Mouse (Mus musculus) embryonic facial prominence, embryonic 12.5 days (tissue): ENCODE measurements around the gene Nr6a1. TPM values are rescaled to one million over a fixed set of nuclear protein-coding genes. Genes with fewer than 3 reads are reported as not detected.

Experiments
- ATAC-seq: fragments of 200-750 bp; cut with Nextera tagmentation; 2 replicates; pipeline ENCODE4 v1.8.0; 2017; ENCODE audit not compliant: insufficient number of reproducible peaks, insufficient read depth, low FRiP score, low TSS enrichment
- H3K27ac ChIP-seq: fragments of 300-500 bp; sonication (generic); 2 replicates; pipeline ENCODE4 v1.5.1; 2016; ENCODE audit warnings: mild to moderate bottlenecking
- H3K27me3 ChIP-seq: fragments of 300-500 bp; sonication (generic); 2 replicates; pipeline ENCODE4 v1.6.1; 2016; ENCODE audit warnings: mild to moderate bottlenecking, moderate library complexity
- H3K36me3 ChIP-seq: fragments of 300-500 bp; sonication (generic); 2 replicates; pipeline ENCODE4 v1.6.1; 2016; ENCODE audit warnings: mild to moderate bottlenecking
- H3K4me1 ChIP-seq: fragments of 300-500 bp; sonication (generic); 2 replicates; pipeline ENCODE4 v1.6.1; 2016
- H3K4me2 ChIP-seq: fragments of 300-500 bp; sonication (generic); replicated peaks from 2 replicates; pipeline ENCODE4 v1.6.1; 2016; ENCODE audit warnings: mild to moderate bottlenecking, moderate library complexity
- H3K4me3 ChIP-seq: fragments of 300-500 bp; sonication (generic); 2 replicates; pipeline ENCODE4 v1.5.1; 2016; ENCODE audit warnings: mild to moderate bottlenecking
- H3K9ac ChIP-seq: fragments of 300-500 bp; sonication (generic); 2 replicates; pipeline ENCODE4 v1.6.1; 2016; ENCODE audit warnings: mild to moderate bottlenecking, moderate library complexity
- H3K9me3 ChIP-seq: fragments of 300-500 bp; sonication (generic); 2 replicates; pipeline ENCODE4 v1.6.1; 2016; ENCODE audit warnings: mild to moderate bottlenecking, moderate library complexity
- WGBS: fragments of 180-500 bp; shearing (Covaris S2); methylation state at CpG from one replicate; pipeline ENCODE4 v1.1.7; 2016; 5-methylcytosine and 5-hydroxymethylcytosine counted together
- polyA plus RNA-seq: library from polyadenylated mRNA; unstranded; fragments of >200 nt; fragmentation: Nextera tagmentation; extraction: Ambion mirVana; gene quantifications from 2 replicates; pipeline ENCODE4 v1.2.1, GENCODE M21; 2016

Nr6a1 gene
- polyA plus RNA-seq, 1 experiment from 2014 or later, result 2.0 TPM

DNA sequence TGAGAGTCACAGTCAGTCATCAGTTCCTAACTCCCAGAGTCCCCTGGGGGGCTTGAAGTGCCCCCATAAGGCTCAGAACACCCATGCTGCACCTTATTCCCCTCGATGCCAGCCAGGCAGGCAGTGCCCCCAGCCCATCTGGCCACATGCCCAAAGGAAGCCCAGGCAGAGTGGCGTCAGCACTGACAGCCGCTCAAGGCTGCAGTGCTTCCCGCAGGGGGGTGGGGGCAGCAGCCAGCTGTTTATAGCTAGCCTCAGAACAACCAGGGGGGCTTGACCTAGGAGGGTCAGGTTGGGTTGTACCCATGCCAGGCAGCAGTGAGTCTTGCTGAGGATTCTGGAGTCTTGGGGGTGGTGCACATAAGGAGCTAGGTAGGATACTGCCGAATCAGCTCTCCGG, 220.8 kb downstream of the Nr6a1 start:
- ATAC-seq, result no peak

DNA sequence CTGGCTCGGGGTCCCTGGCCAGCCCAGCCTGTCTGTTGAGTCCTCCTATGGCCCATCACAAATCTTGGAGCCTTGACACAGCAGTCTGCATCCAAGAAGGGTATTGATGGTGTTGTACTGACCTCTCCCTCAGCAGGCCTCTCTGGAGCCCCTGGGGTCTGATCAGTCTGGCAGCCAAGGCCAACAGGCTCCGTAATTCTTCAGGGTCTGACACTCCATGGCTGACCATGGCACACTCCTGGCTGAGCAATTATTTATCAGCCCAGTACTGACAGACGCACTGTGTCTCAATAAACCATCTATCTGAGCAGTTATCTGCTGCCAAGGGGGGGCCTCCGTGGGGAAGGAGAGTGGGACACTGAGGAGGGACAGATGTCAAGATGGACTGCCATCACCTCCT, 222.5 kb downstream of the Nr6a1 start:
- H3K36me3 ChIP-seq, result no peaks in the 10 kb centered on the region
- no peak for ATAC-seq
- H3K4me1 ChIP-seq, result peaks cover under 1% of the 10 kb centered on the region; the same call in 1 of the 2 replicates
- WGBS, result 81% methylated on average over 4 of the region's 4 CpGs
- no peak overlapping the region for H3K4me3 ChIP-seq
- H3K9me3 ChIP-seq, result no peaks in the 10 kb centered on the region
- no peak overlapping the region for H3K9ac ChIP-seq
- H3K27me3 ChIP-seq, result peaks cover 67% of the 10 kb centered on the region
- H3K4me2 ChIP-seq, result no peak overlapping the region
- no peak overlapping the region for H3K27ac ChIP-seq

More for the DNA sequence above, 220.8 kb downstream of the Nr6a1 start:
- no peak overlapping the region for H3K27ac ChIP-seq
- no peaks in the 10 kb centered on the region for H3K36me3 ChIP-seq
- no peak overlapping the region for H3K4me3 ChIP-seq
- no peak overlapping the region for H3K9ac ChIP-seq
- no peak overlapping the region for H3K4me2 ChIP-seq
- WGBS, result 37% methylated on average over 6 of the region's 6 CpGs
- peaks cover 11% of the 10 kb centered on the region for H3K4me1 ChIP-seq
- no peaks in the 10 kb centered on the region for H3K9me3 ChIP-seq
- H3K27me3 ChIP-seq, result peaks cover 69% of the 10 kb centered on the region

DNA sequence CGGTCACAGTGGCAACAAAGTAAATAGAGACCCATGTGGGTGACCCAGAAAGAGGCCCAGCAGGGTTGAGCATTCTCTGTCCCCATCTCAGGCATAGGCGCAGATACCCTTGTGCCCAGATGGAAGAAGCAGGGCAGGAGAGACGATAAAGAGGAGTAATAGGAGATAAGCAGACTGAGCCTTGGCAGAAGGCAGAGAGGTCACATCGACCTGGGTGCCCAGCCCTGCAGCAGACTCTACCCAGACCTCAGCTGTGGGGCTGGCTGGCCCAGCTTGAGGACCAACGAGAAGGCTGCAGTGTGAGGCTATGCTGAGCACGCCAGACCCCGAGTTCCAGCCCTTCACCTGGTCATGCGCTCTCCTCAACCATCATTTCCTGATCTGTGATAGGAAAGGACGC, 223.2 kb downstream of the Nr6a1 start:
- no peak overlapping the region for H3K9ac ChIP-seq
- WGBS, result 84% methylated on average over 9 of the region's 9 CpGs
- H3K4me2 ChIP-seq, result no peak overlapping the region
- H3K9me3 ChIP-seq, result no peaks in the 10 kb centered on the region
- ATAC-seq, result no peak
- H3K4me3 ChIP-seq, result no peak overlapping the region
- H3K4me1 ChIP-seq, result no peaks in the 10 kb centered on the region
- no peak overlapping the region for H3K27ac ChIP-seq
- no peaks in the 10 kb centered on the region for H3K36me3 ChIP-seq
- H3K27me3 ChIP-seq, result peaks cover 61% of the 10 kb centered on the region

DNA sequence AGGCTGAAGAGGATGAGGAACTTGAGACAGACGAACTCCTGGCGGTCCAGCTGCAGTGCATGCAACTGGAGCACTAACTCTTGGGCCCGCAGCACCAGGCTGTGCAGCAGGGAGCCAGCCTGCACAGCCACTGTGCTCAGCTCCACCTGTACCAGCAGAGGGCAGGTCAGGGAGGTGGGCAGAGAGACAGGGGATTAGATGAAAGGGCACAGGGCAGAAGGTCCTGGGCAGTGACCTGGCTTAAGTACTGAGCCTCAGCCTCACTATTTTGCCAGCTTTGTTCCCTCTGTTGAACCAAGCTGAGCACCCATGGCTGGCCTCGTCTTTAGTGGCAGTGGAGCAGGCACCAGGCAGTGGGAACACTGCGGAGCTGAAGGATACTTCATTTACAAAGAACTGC, 227.3 kb downstream of the Nr6a1 start:
- Histone ChIP-seq H3K4me3 (no peak overlapping the region), H3K27ac (no peak overlapping the region), H3K9me3 (no peaks in the 10 kb centered on the region), H3K4me1 (no peaks in the 10 kb centered on the region), H3K4me2 (no peak overlapping the region), H3K36me3 (no peaks in the 10 kb centered on the region), H3K27me3 (peaks cover 60% of the 10 kb centered on the region), H3K9ac (no peak overlapping the region)
- 57% methylated on average over 5 of the region's 5 CpGs for WGBS
- no peak for ATAC-seq

DNA sequence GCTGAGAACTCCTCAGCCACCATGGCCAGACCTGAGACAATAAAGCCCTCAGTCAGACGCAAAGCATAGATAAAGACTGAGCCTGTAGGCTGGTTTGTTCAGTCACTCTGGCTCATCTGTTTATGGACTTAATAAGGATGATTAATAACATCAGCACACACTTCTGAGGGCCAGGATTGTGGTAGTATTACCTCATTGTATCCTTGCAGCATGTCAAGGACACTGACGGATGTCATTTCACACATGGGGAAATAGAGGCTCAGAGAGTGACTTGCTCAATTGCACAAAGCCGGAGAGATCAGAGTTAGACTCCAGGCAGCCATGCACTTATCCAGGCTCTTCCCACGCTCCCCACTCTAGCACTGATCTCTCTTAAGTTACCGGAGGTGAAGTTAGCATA, 228.9 kb downstream of the Nr6a1 start:
- Histone ChIP-seq H3K9me3 (no peaks in the 10 kb centered on the region), H3K4me1 (no peaks in the 10 kb centered on the region), H3K9ac (no peak overlapping the region), H3K4me3 (no peak overlapping the region), H3K27ac (no peak overlapping the region), H3K4me2 (no peak overlapping the region), H3K36me3 (no peaks in the 10 kb centered on the region), H3K27me3 (peaks cover 56% of the 10 kb centered on the region)
- 89% methylated on average over 5 of the region's 5 CpGs for WGBS
- ATAC-seq, result no peak

DNA sequence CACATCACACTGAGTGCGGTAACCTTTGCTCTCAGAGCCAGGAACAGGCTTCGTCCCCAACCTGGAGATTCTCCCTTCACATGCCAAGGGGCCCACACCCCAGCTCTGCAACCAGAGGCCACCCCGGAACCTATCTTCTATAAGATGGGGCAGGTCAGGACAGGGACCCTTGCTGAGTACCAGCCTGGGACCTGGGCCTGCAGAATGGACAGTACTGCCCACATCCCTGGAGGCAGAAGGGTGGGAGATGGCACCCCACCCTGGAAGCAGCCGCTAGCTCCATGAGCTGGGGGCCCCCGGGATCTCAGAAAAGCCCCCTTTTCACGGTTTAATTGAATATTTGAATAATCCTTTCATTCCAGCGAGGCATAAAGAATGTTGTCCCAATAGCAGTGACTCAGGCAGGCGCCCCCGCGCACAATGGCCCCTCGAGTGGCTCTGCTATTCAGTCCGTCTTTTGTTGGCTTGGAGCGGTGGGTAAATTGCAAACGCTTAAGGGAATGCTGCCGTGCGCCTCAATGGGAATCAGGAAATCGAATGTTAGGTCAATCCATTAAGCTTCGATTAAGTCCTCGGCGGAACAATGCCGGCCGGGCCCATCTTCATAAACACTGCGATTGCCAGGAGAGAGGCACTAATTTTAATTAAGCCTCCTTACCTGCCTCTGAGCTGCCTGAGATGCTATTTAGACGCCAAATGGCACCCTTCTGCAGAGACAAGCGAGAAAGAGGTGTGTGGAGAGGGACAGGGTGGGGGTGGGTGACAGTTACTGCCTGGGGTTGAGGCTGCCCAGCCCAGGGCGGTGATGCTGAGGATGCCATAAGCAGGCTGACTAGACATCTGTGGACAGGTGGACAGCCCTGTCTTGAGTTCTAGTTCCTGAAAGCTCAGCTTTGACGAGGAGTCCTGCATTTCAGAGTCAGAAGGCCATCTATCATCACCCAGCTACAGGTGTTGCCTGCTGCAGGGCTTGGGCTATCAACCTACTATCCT, 230.1 kb downstream of the Nr6a1 start:
- H3K4me3 ChIP-seq, result no peak overlapping the region
- H3K27ac ChIP-seq, result no peak overlapping the region
- no peak overlapping the region for H3K4me2 ChIP-seq
- no peaks in the 10 kb centered on the region for H3K4me1 ChIP-seq
- no peaks in the 10 kb centered on the region for H3K9me3 ChIP-seq
- H3K9ac ChIP-seq, result no peak overlapping the region
- peaks cover 56% of the 10 kb centered on the region for H3K27me3 ChIP-seq
- no peak; the same call in 1 of the 2 replicates for ATAC-seq
- no peaks in the 10 kb centered on the region for H3K36me3 ChIP-seq
- 37% methylated on average over 27 of the region's 27 CpGs for WGBS

DNA sequence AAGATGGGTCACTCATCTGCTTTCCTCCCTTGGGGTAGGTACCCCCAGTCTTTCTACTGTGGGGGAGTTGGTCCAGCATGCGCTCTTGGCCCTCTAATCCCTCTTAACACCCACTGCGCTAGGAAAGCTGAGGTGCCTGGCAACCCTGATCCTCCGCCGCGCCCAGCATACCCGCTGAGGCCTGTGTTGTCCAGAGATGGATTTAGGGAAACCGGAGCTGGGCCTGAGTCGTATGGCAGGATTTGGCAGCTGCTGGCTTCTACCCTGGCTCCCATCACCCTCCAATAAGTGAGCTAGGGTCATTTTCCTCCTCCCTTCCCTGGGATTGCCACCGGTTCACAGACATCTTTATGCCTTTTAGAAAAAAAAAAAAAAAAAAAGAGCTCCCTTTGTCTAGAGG, 231.7 kb downstream of the Nr6a1 start:
- no peak overlapping the region for H3K4me2 ChIP-seq
- H3K9me3 ChIP-seq, result no peaks in the 10 kb centered on the region
- H3K36me3 ChIP-seq, result no peaks in the 10 kb centered on the region
- ATAC-seq, result no peak
- H3K27ac ChIP-seq, result no peak overlapping the region
- H3K27me3 ChIP-seq, result peaks cover 53% of the 10 kb centered on the region
- H3K4me1 ChIP-seq, result no peaks in the 10 kb centered on the region
- H3K9ac ChIP-seq, result no peak overlapping the region
- 45% methylated on average over 9 of the region's 9 CpGs for WGBS
- H3K4me3 ChIP-seq, result no peak overlapping the region

DNA sequence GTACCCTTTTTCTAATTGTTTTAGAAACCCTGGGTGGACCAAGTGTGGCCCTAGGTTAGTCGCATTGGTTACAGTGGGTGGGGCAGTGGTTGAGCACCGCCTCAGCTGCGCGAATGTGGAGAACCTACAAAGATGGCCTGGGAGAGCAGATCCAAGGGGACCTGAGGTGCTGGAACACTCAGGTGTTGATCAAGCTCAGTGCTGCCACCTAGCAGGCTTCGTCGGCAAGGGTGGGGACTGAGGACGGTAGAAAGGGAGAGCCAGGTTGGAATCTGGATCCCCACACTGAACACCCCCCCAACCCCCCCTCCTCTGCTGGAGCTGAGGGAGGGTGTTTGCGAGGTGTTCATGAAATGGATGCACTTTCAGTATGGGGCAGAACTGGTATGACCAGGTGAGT, 235.9 kb downstream of the Nr6a1 start:
- Histone ChIP-seq H3K4me3 (no peak overlapping the region), H3K27ac (no peak overlapping the region), H3K9ac (no peak overlapping the region), H3K27me3 (peaks cover 27% of the 10 kb centered on the region), H3K9me3 (no peaks in the 10 kb centered on the region), H3K4me1 (peaks cover 9% of the 10 kb centered on the region; the same call in 1 of the 2 replicates), H3K4me2 (no peak overlapping the region), H3K36me3 (no peaks in the 10 kb centered on the region)
- 14% methylated on average over 8 of the region's 8 CpGs for WGBS
- no peak for ATAC-seq

DNA sequence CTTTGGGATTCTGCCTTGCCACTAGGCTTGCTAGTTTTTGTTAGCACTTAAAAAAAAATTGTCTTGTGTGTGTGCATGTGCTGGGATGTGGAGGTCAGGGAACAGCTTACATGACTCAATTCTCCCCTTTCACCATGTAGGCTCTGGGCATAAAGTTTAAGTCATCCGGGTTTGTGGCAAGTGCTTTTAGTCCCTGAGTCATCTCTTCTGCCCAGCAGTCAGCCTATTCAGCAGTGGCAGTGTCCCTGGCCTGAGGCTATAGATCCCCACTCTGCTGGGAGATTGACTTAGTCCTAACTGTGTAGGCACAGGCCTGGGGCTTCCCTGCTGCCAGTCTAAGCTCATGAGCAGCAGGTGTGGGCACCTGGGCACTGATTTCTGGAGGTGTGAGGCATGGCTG, 237.6 kb downstream of the Nr6a1 start:
- H3K9ac ChIP-seq, result no peak overlapping the region
- H3K4me2 ChIP-seq, result no peak overlapping the region
- H3K9me3 ChIP-seq, result no peaks in the 10 kb centered on the region
- H3K27ac ChIP-seq, result no peak overlapping the region
- peaks cover 9% of the 10 kb centered on the region; the same call in 1 of the 2 replicates for H3K4me1 ChIP-seq
- no peaks in the 10 kb centered on the region for H3K36me3 ChIP-seq
- no peak for ATAC-seq
- peaks cover 13% of the 10 kb centered on the region for H3K27me3 ChIP-seq
- 43% methylated on average over 1 of the region's 1 CpGs for WGBS
- H3K4me3 ChIP-seq, result no peak overlapping the region

DNA sequence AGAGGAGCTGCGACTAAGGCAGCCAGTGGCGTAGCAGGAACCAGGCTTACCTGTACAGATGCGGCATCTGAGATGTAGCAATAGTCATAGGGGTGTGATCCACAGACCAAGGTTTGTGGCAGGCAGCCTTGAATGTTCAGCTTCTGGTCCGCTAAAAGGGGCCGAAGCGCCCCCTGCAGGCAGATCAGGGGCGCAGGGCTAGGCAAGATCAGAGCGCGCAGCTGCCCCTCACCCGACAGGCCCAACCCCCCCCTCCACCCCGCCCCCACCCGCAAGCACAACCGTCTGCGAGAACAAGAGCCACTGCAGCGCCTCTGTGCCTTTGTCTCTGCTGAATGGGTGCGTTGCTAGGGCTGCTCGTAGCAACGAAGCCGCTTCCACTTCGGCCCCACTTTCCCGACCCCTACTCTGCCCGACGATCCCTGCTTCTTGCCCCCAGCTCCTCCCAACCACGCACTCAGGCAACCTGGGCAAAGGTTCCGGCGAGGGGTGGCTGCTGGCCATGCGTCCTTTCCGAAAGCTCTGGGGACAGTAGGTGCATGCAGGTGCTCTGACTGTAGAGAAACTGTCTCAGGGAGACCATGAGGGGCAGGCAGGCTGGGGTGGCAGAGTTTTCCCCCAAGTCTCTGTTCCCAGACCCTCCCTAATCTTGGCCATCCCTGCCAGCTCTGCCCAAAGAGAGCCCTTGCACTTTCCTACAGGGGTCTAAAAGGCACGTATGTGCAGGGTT, 238.5 kb downstream of the Nr6a1 start:
- Histone ChIP-seq H3K36me3 (no peaks in the 10 kb centered on the region), H3K27me3 (peaks cover 13% of the 10 kb centered on the region)

DNA sequence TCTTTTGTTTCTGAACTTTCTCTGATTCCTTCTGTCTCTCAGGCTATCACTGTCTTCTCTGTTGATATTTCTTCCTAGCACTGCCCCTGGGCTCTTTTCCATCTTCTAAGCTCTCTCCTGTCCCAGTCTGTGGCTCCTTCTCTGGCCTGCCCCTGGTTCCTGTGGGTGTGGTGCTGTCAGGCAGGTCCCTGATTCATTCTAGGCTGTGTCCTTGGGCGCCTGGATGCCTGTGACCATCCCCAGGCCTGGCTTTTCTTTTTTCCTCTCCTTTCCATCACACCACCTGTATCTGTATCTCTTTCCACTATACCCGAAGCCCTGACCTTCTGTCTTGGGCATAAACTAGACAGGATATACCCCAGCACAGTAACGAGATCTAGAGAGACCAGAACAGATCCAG, 241.7 kb downstream of the Nr6a1 start:
- Histone ChIP-seq H3K36me3 (no peaks in the 10 kb centered on the region), H3K27ac (no peak overlapping the region), H3K9ac (no peak overlapping the region), H3K4me2 (no peak overlapping the region), H3K27me3 (peaks cover 11% of the 10 kb centered on the region), H3K4me1 (peaks cover 9% of the 10 kb centered on the region; the same call in 1 of the 2 replicates), H3K4me3 (no peak overlapping the region), H3K9me3 (no peaks in the 10 kb centered on the region)
- 66% methylated on average over 3 of the region's 3 CpGs for WGBS
- no peak for ATAC-seq

More for the DNA sequence above, 238.5 kb downstream of the Nr6a1 start:
- H3K9me3 ChIP-seq, result no peaks in the 10 kb centered on the region
- H3K4me2 ChIP-seq, result peak overlapping the region; percentile 65
- peaks cover 9% of the 10 kb centered on the region; the same call in 1 of the 2 replicates for H3K4me1 ChIP-seq
- peak; percentile 79 for ATAC-seq
- 2% methylated on average over 25 of the region's 29 CpGs for WGBS
- peak overlapping the region; percentile 44 for H3K9ac ChIP-seq
- H3K27ac ChIP-seq, result no peak overlapping the region
- peak overlapping the region; percentile 35 for H3K4me3 ChIP-seq
